Mouse (Mus musculus): Measurements from ENCODE around the gene Rab30. TPM values are rescaled to one million over a fixed set of nuclear protein-coding genes. Genes with fewer than 3 reads are reported as not detected.

Rab30 gene
- total RNA-seq, 2 experiments from 2014 or later = 17.3 to 18.6 TPM

DNA sequence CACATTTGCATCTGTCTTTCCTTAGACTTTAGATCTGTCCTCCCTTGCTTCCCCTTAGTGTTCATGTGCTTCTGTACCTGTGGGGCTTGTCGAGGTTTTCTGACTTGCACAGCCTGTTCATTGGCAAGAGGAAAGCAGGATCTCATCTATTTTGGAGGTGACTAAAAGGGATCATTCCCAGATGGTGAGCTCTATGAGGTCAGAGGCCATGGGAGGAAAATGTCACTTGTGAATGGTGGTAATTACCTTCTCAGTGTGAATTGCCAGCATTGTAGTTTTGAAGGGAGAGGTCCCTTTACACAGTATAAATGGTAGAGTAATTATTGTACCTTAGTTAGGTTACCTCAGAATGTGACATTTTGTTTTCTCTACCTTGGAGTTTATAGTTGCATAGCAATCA lies 148.8 kb downstream of the Rab30 start:
- intact Hi-C loops (cut with DNase I) = no loop called here
- DNase-seq = no peak

DNA sequence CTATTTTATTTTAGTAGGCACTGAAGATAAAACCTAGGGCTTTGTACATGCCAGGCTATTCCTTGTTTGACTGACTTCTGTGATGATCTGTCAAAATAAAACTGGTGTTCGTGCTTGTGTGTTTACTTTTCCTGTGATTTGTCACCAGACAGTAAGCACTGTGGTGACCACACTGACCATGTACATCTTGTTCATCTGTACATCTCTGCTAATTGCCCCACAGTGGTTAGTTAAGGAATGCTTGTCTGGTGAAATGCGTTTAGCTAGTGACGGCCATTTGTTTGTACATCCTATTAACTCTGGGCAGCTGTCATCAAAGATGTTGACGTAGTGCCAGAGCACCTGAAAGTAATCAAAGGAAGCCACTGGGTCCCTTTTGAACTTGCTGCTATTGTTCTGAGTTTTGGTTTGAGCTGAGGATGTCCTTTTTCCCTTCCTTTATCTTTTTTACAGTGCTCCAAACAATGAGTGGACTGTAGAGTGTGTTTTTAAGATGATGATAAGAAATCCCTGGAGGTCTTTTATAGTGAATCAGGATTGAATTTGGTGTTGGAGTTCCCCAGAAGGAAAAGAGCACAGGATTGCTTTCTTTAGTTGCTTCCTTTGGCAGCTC lies 149.3 kb downstream of the Rab30 start:
- intact Hi-C loops (cut with DNase I) = no loop called here
- DNase-seq = peak in 1 of 2 experiments; percentile 35

DNA sequence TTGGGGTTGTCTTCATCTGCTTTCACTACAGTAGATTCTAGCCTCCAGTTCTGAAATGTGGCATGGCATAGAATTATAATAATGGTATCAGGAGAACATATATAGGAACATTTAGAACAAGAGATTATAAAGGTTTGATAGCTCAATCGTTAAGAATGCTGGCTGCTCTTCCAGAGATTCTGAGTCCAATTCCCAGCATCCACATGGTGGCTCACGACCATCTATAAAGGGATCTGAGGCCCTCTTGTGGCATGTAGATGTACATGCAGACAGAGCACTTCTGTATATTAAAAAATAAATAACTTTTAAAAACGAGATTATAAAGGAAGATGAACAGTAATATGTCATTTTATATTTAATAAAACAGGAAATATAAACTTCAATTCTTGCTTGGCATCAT lies 152.1 kb downstream of the Rab30 start:
- DNase-seq = no peak
- intact Hi-C loops (cut with DNase I) = loop anchor here (1.0 kb wide), 1 partner anchor 19 kb away; the partner anchor contains the start of genes Ddias and Prcp

Other genes with a start within 250 kb of the Rab30 start
- gene Ccdc90b, start 180.5 kb upstream of the Rab30 start, total RNA-seq (2021) = 10 to 100 TPM; 33.8 to 36.9 TPM
- gene Ankrd42, start 104.5 kb upstream of the Rab30 start, total RNA-seq (2021) = 1 to 10 TPM; 1.9 to 2.1 TPM
- gene Pcf11, start 71.7 kb upstream of the Rab30 start, total RNA-seq (2021) = 10 to 100 TPM; 28.6 to 39.2 TPM
- 1 to 10 TPM; 2.2 to 3.0 TPM for gene Ddias, start 132.6 kb downstream of the Rab30 start, total RNA-seq (2021)
- 10 to 100 TPM; 58.1 to 62.3 TPM for gene Prcp, start 132.9 kb downstream of the Rab30 start, total RNA-seq (2021)